Mouse (Mus musculus): Measurements from ENCODE around the gene Trio. TPM values are rescaled to one million over a fixed set of nuclear protein-coding genes. Genes with fewer than 3 reads are reported as not detected.

The Trio gene
- polyA plus RNA-seq, 1 experiment: 47.5 TPM

DNA sequence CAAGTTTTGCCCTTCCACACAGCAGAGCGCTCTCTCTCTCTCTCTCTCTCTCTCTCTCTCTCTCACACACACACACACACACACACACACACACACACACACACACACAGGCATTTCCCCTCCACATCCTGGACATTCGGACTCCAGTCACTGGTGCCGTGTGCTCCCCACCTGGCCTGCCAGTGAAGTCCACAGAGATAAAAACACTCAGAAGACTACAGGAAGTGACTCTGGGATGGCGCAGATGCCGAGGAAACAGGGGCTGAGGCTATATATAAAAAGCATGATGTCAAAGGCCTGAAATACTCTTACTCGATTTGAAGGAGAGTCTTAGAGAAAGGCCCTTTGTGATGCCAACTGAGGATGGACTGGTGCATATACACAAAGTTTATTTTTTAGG, 166.5 kb downstream of the Trio start:
- Histone ChIP-seq H3K4me3 (replicated peaks; ENCODE audit: extremely low read depth, low read depth, low read length) (no peak overlapping the region), H3K4me1 (ENCODE audit: control insufficient read depth, insufficient read depth, low read length) (0 out of 2 replicates have a peak, but pooled peaks cover 4% of the 10 kb centered on the region)
- WGBS: 43% methylated on average over 6 of the region's 6 CpGs
- no peak for DNase-seq
- TF ChIP-seq POLR2A (IDR thresholded peaks at IDR 0.05; ENCODE audit: borderline replicate concordance, extremely low read depth, low read depth, low read length) (no peak), CTCF (IDR thresholded peaks at IDR 0.05; ENCODE audit: insufficient read depth, low read length) (no peak)

DNA sequence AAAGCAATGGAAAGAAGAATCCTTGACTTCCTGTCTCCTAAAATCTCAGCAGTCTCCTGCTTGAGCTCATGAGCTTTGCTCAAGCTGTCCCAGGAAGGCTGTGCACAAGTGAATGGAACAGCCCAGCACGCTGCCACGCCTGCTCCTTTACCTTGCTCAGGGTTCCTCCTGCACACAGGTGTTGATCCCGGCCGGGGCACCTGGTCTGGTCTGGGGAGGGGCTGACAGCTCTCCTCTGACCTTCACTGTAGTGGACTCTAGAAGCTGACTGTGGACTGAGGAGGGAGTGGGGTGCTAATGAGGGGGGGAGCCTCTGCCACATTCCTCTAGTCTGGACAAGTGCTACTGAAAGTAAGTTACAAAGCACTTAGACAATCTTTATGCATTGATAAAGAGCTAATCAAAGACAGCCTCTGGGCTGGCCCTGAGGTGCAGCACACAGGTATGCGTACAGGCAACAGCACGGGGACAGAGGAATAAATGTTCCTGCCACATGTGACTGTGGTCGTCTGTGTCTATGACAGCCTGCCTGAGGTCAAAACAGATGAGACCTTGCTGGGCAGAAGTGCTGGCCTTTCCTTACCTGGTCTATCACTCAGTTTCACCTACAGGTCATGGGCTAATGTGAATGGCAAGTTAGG, 167.3 kb downstream of the Trio start:
- DNase-seq: no peak
- Histone ChIP-seq H3K4me1 (ENCODE audit: control insufficient read depth, insufficient read depth, low read length) (0 out of 2 replicates have a peak, but pooled peaks cover 4% of the 10 kb centered on the region), H3K4me3 (replicated peaks; ENCODE audit: extremely low read depth, low read depth, low read length) (no peak overlapping the region)
- TF ChIP-seq POLR2A (IDR thresholded peaks at IDR 0.05; ENCODE audit: borderline replicate concordance, extremely low read depth, low read depth, low read length) (no peak), CTCF (IDR thresholded peaks at IDR 0.05; ENCODE audit: insufficient read depth, low read length) (no peak)
- 63% methylated on average over 7 of the region's 7 CpGs for WGBS

DNA sequence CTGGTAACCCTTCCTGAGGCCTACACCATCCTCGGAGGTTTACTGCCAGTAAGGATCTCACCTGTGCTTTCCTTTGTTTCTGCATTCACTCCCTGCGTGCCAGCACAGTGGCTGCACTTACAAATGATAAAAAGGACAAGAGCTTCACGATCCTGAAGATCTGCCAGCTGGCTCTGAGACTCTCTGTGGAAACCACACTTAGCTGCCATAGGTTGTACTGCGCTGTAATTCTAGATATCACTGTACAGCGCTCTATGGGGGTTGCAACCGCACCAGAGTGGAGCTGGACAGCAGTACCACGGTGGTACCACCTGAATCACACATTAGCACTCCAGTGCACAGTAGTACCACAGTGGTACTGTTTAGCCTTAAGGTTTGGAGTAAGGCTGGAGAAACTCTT, 168.4 kb downstream of the Trio start:
- TF ChIP-seq POLR2A (IDR thresholded peaks at IDR 0.05; ENCODE audit: borderline replicate concordance, extremely low read depth, low read depth, low read length): no peak
- no peak for TF ChIP-seq CTCF (IDR thresholded peaks at IDR 0.05; ENCODE audit: insufficient read depth, low read length)
- no peak for DNase-seq
- no peak overlapping the region for H3K4me3 ChIP-seq (replicated peaks; ENCODE audit: extremely low read depth, low read depth, low read length)
- 76% methylated on average over 7 of the region's 7 CpGs for WGBS
- H3K4me1 ChIP-seq (ENCODE audit: control insufficient read depth, insufficient read depth, low read length): 0 out of 2 replicates have a peak, but pooled peaks cover 4% of the 10 kb centered on the region

DNA sequence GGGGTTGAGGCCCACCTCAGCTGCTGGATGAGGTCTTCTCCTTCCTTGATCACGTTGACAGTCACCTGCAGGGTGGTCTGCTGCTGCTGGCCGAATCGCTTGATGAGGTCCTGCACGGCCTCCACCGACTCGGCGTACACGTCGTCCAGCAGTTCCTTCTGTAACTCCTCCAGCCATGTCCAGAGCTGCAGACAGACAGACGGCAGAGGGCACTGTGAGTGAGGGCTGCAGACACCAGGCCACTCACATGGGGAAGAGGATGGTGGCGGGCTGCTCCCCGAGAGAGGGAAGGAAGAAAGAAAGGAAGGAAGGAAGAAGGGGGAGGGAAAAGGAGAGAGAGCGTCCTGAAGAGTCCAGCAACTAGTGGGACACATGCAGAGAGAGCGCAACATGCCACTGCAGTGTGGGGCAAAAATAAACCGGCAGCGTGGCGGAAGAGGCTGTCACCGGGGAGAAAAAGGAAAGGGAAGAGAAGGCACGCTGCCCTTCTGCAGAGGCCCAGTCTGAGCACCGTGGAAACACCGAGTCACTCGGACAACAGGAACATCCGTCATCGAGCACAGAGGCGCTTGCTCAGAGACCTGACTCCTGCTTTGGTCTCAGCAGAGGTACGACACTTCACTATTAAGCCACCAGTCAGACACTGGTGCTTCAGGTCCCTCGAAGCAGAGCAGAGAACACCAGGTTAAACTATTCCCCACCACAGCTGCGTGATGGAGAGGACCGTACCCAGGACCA, 169.4 kb downstream of the Trio start:
- no peak for DNase-seq
- 31% methylated on average over 29 of the region's 29 CpGs for WGBS
- Histone ChIP-seq H3K4me3 (replicated peaks; ENCODE audit: extremely low read depth, low read depth, low read length) (peak overlapping the region; percentile 32), H3K4me1 (ENCODE audit: control insufficient read depth, insufficient read depth, low read length) (0 out of 2 replicates have a peak, but pooled peaks cover 4% of the 10 kb centered on the region)
- TF ChIP-seq CTCF (IDR thresholded peaks at IDR 0.05; ENCODE audit: insufficient read depth, low read length): peak; percentile 25; the same call in 1 of the 2 replicates
- no peak for TF ChIP-seq POLR2A (IDR thresholded peaks at IDR 0.05; ENCODE audit: borderline replicate concordance, extremely low read depth, low read depth, low read length)

DNA sequence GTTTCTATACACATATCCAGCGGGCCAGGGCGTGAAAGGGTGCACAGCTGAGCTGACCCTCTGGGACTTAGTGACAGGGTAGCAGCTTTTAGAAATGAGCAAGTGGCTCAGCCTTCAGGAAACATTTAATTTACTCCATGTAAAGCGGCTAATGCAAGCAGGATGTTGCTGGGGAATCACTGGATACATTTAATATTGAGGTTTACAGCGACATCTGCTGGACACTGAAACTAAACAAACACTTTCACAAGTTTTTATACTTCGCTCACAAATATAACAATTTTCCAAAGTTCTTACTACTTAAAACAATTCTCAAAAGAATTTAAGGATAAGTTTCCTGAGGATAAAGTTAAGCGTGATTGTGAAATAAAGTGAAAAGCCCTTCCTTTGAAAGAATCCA, 174.3 kb downstream of the Trio start:
- TF ChIP-seq POLR2A (IDR thresholded peaks at IDR 0.05; ENCODE audit: borderline replicate concordance, extremely low read depth, low read depth, low read length) (no peak), CTCF (IDR thresholded peaks at IDR 0.05; ENCODE audit: insufficient read depth, low read length) (no peak)

DNA sequence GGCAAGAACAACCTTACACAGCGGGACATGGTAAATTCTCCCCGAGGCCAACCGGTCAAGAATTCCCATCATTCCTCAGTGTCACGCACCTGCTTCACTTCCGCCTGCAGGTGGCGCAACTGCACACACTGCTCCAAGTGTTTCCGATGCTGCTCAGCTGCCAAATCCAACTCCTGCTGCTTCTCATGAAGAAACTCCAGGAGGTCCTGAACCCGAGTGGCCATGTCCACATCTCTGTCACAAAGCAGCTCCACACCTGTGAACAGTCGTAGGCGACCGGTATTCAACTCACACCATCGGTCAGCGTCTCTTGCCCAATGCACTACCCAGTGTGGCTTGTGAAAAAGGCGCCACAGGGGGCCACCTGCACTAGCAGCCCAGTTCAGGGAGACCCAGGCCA, 174.7 kb downstream of the Trio start:
- TF ChIP-seq POLR2A (IDR thresholded peaks at IDR 0.05; ENCODE audit: borderline replicate concordance, extremely low read depth, low read depth, low read length) (no peak), CTCF (IDR thresholded peaks at IDR 0.05; ENCODE audit: insufficient read depth, low read length) (peak; percentile 70)
- WGBS: 82% methylated on average over 14 of the region's 14 CpGs
- no peaks in the 10 kb centered on the region for H3K4me1 ChIP-seq (ENCODE audit: control insufficient read depth, insufficient read depth, low read length)

More for the DNA sequence above, 174.3 kb downstream of the Trio start:
- Histone ChIP-seq H3K4me3 (replicated peaks; ENCODE audit: extremely low read depth, low read depth, low read length) (no peak overlapping the region), H3K4me1 (ENCODE audit: control insufficient read depth, insufficient read depth, low read length) (0 out of 2 replicates have a peak, but pooled peaks cover 2% of the 10 kb centered on the region)
- WGBS: 70% methylated on average over 6 of the region's 6 CpGs
- DNase-seq: no peak

DNA sequence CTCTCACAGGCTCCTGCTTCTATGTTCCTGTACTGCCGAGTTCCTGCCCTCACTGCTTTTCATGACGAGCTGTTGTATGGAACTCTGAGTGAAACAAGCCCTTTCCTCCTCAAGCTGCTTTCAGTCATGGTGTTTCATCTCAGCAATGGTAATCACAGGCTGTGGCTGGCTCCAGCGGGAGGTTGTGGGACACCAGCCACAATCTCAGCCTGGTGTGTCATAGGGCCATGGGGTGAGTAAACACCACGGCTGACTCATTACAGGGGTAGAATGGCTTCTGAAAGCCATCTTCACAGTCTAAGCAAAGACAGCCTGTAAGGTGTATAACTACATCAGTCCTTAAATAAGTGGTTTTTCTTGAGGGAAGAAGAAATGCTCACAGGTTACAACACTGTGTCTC, 175.7 kb downstream of the Trio start:
- DNase-seq: no peak
- Histone ChIP-seq H3K4me3 (replicated peaks; ENCODE audit: extremely low read depth, low read depth, low read length) (no peak overlapping the region), H3K4me1 (ENCODE audit: control insufficient read depth, insufficient read depth, low read length) (no peaks in the 10 kb centered on the region)
- TF ChIP-seq POLR2A (IDR thresholded peaks at IDR 0.05; ENCODE audit: borderline replicate concordance, extremely low read depth, low read depth, low read length) (no peak), CTCF (IDR thresholded peaks at IDR 0.05; ENCODE audit: insufficient read depth, low read length) (no peak)
- WGBS: 84% methylated on average over 4 of the region's 4 CpGs

More for the DNA sequence above, 174.7 kb downstream of the Trio start:
- H3K4me3 ChIP-seq (replicated peaks; ENCODE audit: extremely low read depth, low read depth, low read length): no peak overlapping the region
- DNase-seq: no peak

DNA sequence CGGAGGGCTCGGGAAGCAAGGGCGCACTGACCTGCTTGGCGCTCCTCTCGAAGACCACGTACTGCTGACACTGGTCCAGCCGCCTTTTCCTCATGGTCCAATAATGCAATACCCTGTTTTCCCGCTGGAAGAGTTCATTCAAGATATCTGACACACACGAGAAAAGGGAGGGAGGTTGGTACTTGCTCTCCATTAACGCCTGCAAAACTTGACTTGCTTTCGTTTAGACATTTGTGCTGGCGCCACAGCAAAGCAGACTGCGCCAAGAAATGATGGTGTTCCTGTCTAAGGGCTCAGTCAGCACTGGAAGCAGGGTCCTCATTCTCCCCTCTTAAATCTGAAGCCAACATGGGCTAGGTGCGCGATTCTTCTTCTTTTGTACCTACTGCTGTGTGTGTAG, 184.0 kb downstream of the Trio start:
- WGBS: 91% methylated on average over 15 of the region's 15 CpGs
- no peak for TF ChIP-seq CTCF (IDR thresholded peaks at IDR 0.05; ENCODE audit: insufficient read depth, low read length)
- TF ChIP-seq POLR2A (IDR thresholded peaks at IDR 0.05; ENCODE audit: borderline replicate concordance, extremely low read depth, low read depth, low read length): no peak
- H3K4me1 ChIP-seq (ENCODE audit: control insufficient read depth, insufficient read depth, low read length): no peaks in the 10 kb centered on the region
- no peak for DNase-seq
- H3K4me3 ChIP-seq (replicated peaks; ENCODE audit: extremely low read depth, low read depth, low read length): no peak overlapping the region

DNA sequence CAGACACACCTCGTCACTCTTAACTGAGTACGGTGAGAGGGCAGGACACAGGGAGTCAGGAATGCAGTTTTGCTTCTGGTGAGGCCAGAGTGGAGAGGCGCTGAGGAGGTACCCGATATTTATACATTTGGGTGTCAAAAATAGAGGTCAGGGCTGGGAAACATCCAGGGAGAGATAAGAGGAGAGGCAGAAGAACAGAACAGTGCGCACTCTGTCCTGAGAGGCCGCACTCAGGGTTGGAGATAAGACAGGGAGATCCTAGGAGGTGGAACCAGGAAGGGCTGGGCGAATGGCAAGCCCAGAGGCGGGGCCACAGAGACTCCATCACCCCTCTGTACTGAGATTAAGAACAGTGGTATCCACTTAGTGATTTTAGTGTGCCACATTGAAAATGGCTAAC, 185.1 kb downstream of the Trio start:
- WGBS: 57% methylated on average over 8 of the region's 8 CpGs

More for the DNA sequence above, 185.1 kb downstream of the Trio start:
- TF ChIP-seq POLR2A (IDR thresholded peaks at IDR 0.05; ENCODE audit: borderline replicate concordance, extremely low read depth, low read depth, low read length) (no peak), CTCF (IDR thresholded peaks at IDR 0.05; ENCODE audit: insufficient read depth, low read length) (no peak)
- Histone ChIP-seq H3K4me3 (replicated peaks; ENCODE audit: extremely low read depth, low read depth, low read length) (no peak overlapping the region), H3K4me1 (ENCODE audit: control insufficient read depth, insufficient read depth, low read length) (no peaks in the 10 kb centered on the region)
- no peak for DNase-seq
